27 mouse cellular contexts compared by ENCODE assay signal in genomic region chr15:98901530-98901929, GRCm38 (mm10). TPM values are rescaled to one million over a fixed set of nuclear protein-coding genes. Genes with fewer than 3 reads are reported as not detected.
DNase-seq lines count a peak whose midpoint lies in the region; ATAC-seq and TF ChIP-seq lines count a peak whose summit lies in the region.
"Had no signal": no experiment of that assay in that cellular context is flagged by ENCODE, and none has a peak within 500 bp of the region (broad histone marks: within the 10 kb centered on the region; RNA-seq: fewer than 3 reads in every experiment).

No protein-coding gene starts in this region.

- WGBS in heart, adult 2 months = 50% methylated on average over 1 of the region's 1 CpGs
- 54% methylated on average over 1 of the region's 1 CpGs for WGBS in heart, embryonic 10.5 days
- 57% methylated on average over 1 of the region's 1 CpGs for WGBS in liver, postnatal 0 days (ENCODE audit: insufficient replicate concordance)
- WGBS in stomach, postnatal 0 days = 62% methylated on average over 1 of the region's 1 CpGs

- TF ChIP-seq EP300 in heart, adult 2 months (IDR thresholded peaks at IDR 0.05; ENCODE audit: insufficient read depth, low read depth, low read length) = no peak
- no peak for TF ChIP-seq EP300 in liver, postnatal 0 days (IDR thresholded peaks at IDR 0.05; ENCODE audit: low read depth)
- no peak for TF ChIP-seq EP300 in stomach, postnatal 0 days (optimal IDR thresholded peaks at IDR 0.05)

- no peaks in the 10 kb centered on the region for H3K9me3 ChIP-seq in heart, embryonic 10.5 days
- H3K9me3 ChIP-seq in liver, postnatal 0 days (ENCODE audit: low read length) = no peaks in the 10 kb centered on the region
- H3K9me3 ChIP-seq in stomach, postnatal 0 days (ENCODE audit: control insufficient read depth, low read length) = no peaks in the 10 kb centered on the region
- H3K9me3 ChIP-seq: forebrain, embryonic 10.5 days; forebrain, embryonic 13.5 days; heart, embryonic 12.5 days; heart, embryonic 15.5 days; hindbrain, embryonic 10.5 days; hindbrain, embryonic 13.5 days had no signal

- H3K27me3 ChIP-seq in heart, adult 2 months (ENCODE audit: control insufficient read depth, insufficient read depth, low read length) = peaks cover 2% of the 10 kb centered on the region; the same call in 1 of the 2 replicates
- peaks cover 39% of the 10 kb centered on the region for H3K27me3 ChIP-seq in heart, embryonic 10.5 days (ENCODE audit: insufficient read depth, poor library complexity, severe bottlenecking)
- peaks cover 33% of the 10 kb centered on the region for H3K27me3 ChIP-seq in liver, postnatal 0 days (ENCODE audit: insufficient read depth, low read length)
- peaks cover 6% of the 10 kb centered on the region for H3K27me3 ChIP-seq in stomach, postnatal 0 days (ENCODE audit: control insufficient read depth, insufficient read depth, low read length)
- H3K27me3 ChIP-seq: Patski had no signal

- TF ChIP-seq CTCF in heart, adult 2 months (IDR thresholded peaks at IDR 0.05) = peak; percentile 38
- peak; percentile 44 for TF ChIP-seq CTCF in layer of hippocampus, adult 2 months (conservative IDR thresholded peaks at IDR 0.05)
- TF ChIP-seq CTCF in liver, postnatal 0 days (IDR thresholded peaks at IDR 0.05; ENCODE audit: low read depth) = peak; percentile 30
- peak; percentile 30 for TF ChIP-seq CTCF in stomach, postnatal 0 days (IDR thresholded peaks at IDR 0.05; ENCODE audit: low read depth)

- H3K4me3 ChIP-seq in heart, adult 2 months = no peak overlapping the region
- no peak overlapping the region for H3K4me3 ChIP-seq in heart, embryonic 10.5 days
- no peak overlapping the region for H3K4me3 ChIP-seq in layer of hippocampus, adult 2 months
- H3K4me3 ChIP-seq in liver, postnatal 0 days (ENCODE audit: low read depth, low read length) = no peak overlapping the region
- H3K4me3 ChIP-seq in stomach, postnatal 0 days (ENCODE audit: low read depth, low read length) = no peak overlapping the region
- H3K4me3 ChIP-seq: forebrain, embryonic 10.5 days; forebrain, embryonic 13.5 days; heart, embryonic 12.5 days; heart, embryonic 15.5 days; hindbrain, embryonic 10.5 days; hindbrain, embryonic 13.5 days had no signal

- no peaks in the 10 kb centered on the region for H3K36me3 ChIP-seq in heart, adult 2 months (ENCODE audit: control insufficient read depth, insufficient read depth, low read length)
- H3K36me3 ChIP-seq in heart, embryonic 10.5 days = peaks cover 34% of the 10 kb centered on the region
- 0 out of 2 replicates have a peak, but pooled peaks cover 14% of the 10 kb centered on the region for H3K36me3 ChIP-seq in liver, postnatal 0 days (replicated peaks; ENCODE audit: insufficient read depth, low read length)
- no peaks in the 10 kb centered on the region; the same call in 1 of the 2 replicates for H3K36me3 ChIP-seq in stomach, postnatal 0 days (ENCODE audit: control insufficient read depth, insufficient read depth, low read length)

- H3K4me1 ChIP-seq in heart, adult 2 months (ENCODE audit: control insufficient read depth, insufficient read depth, low read length) = peaks cover 1% of the 10 kb centered on the region
- H3K4me1 ChIP-seq in heart, embryonic 10.5 days = peaks cover 31% of the 10 kb centered on the region
- peaks cover 5% of the 10 kb centered on the region; the same call in 1 of the 2 replicates for H3K4me1 ChIP-seq in liver, postnatal 0 days (ENCODE audit: insufficient read depth)
- no peaks in the 10 kb centered on the region for H3K4me1 ChIP-seq in stomach, postnatal 0 days (replicated peaks; ENCODE audit: control insufficient read depth, insufficient read depth)

- H3K9ac ChIP-seq in heart, adult 2 months (ENCODE audit: low read depth, low read length) = no peak overlapping the region
- H3K9ac ChIP-seq in liver, postnatal 0 days (replicated peaks) = no peak overlapping the region
- no peak overlapping the region for H3K9ac ChIP-seq in stomach, postnatal 0 days (ENCODE audit: low read length)
- H3K9ac ChIP-seq: forebrain, embryonic 13.5 days; heart, embryonic 12.5 days; heart, embryonic 15.5 days; hindbrain, embryonic 13.5 days had no signal

- no peaks in the 10 kb centered on the region for H3K79me2 ChIP-seq in heart, adult 2 months (replicated peaks; ENCODE audit: control insufficient read depth, insufficient read depth, low read length)

- H3K4me2 ChIP-seq in liver, postnatal 0 days (ENCODE audit: low read depth, low read length) = no peak overlapping the region
- no peak overlapping the region for H3K4me2 ChIP-seq in stomach, postnatal 0 days (replicated peaks; ENCODE audit: low read depth)
- H3K4me2 ChIP-seq: forebrain, embryonic 13.5 days; heart, embryonic 12.5 days; heart, embryonic 15.5 days; hindbrain, embryonic 13.5 days had no signal

- ATAC-seq in liver, postnatal 0 days = no peak
- no peak for ATAC-seq in stomach, postnatal 0 days (ENCODE audit: low FRiP score, low TSS enrichment)
- ATAC-seq: forebrain, embryonic 13.5 days; forebrain, embryonic 16.5 days; intestine, postnatal 0 days; Patski had no signal

- no peak for TF ChIP-seq POLR2A in heart, adult 2 months (IDR thresholded peaks at IDR 0.05; ENCODE audit: insufficient read depth, low read depth, low read length)

- DNase-seq in heart, adult 2 months = no peak
- no peak for DNase-seq in heart, embryonic 10.5 days (ENCODE audit: low spot score)
- DNase-seq in layer of hippocampus, adult 2 months (ENCODE audit: low spot score in 2 of 2) = no peak
- DNase-seq in layer of hippocampus, postnatal 25 days (ENCODE audit: extremely low spot score in 1 of 2, low spot score in 1 of 2) = no peak
- DNase-seq in liver, postnatal 0 days = no peak
- DNase-seq in liver = no peak
- no peak for DNase-seq in stomach, postnatal 0 days (ENCODE audit: low spot score)
- no peak for DNase-seq in frontal cortex, postnatal 25 days (ENCODE audit: low spot score in 2 of 2)
- DNase-seq: adrenal gland, postnatal 14 days; B cell, adult 2 months; cerebellum, adult 11-12 months; cerebellum, adult 8-10 months; cerebellum, postnatal 10 days; cerebellum, postnatal 36 days; gastrocnemius, postnatal 36 days; heart, postnatal 10 days; heart, postnatal 36 days had no signal

- H3K27ac ChIP-seq in heart, adult 2 months = no peak overlapping the region
- H3K27ac ChIP-seq in heart, embryonic 10.5 days = no peak overlapping the region
- H3K27ac ChIP-seq in layer of hippocampus, adult 2 months = no peak overlapping the region
- no peak overlapping the region for H3K27ac ChIP-seq in liver, postnatal 0 days (ENCODE audit: low read depth)
- no peak overlapping the region for H3K27ac ChIP-seq in stomach, postnatal 0 days (replicated peaks)
- H3K27ac ChIP-seq: forebrain, embryonic 10.5 days; forebrain, embryonic 13.5 days; heart, embryonic 15.5 days; hindbrain, embryonic 10.5 days; hindbrain, embryonic 13.5 days had no signal

- intact Hi-C loops in heart, adult 2 months (cut with DNase I) = no loop called here

RNA-seq across cellular contexts. Expression of gene Dhh, which starts 3.2 kb away (rescaled TPM):
- total RNA-seq in heart, adult 2 months (2021) = 1 to 10 TPM in 1 of 2 experiments, under 1 TPM in 1; 0.73 to 1.5 TPM
- polyA plus RNA-seq in heart, adult 2 months (2012; rRNA removed) = 0.94 and 1.8 TPM in 2 replicates
- polyA plus RNA-seq in heart, embryonic 10.5 days (2016; fragmentation: Nextera tagmentation; extraction: Ambion mirVana) = 2.9 and 3.0 TPM in 2 replicates
- under 1 TPM; 0.10 to 0.12 TPM for total RNA-seq in layer of hippocampus, adult 2 months (2021)
- under 1 TPM; 0.17 to 0.19 TPM for total RNA-seq in layer of hippocampus, postnatal 25 days (2021)
- 0.07 TPM in 1 of 2 replicates, not detected in the other for polyA plus RNA-seq in liver, postnatal 0 days (2015; fragmentation: Nextera tagmentation; extraction: Ambion mirVana)
- polyA plus RNA-seq in stomach, postnatal 0 days (2015; fragmentation: Nextera tagmentation; extraction: Ambion mirVana) = 0.89 and 1.1 TPM in 2 replicates
- total RNA-seq: granulocyte monocyte progenitor cell, adult 5-6 weeks had no signal
- polyA plus RNA-seq: Patski had no signal

RNA-seq across cellular contexts. Expression of gene Rhebl1, which starts 7.2 kb away (rescaled TPM):
- 1 to 10 TPM; 1.6 to 2.3 TPM for total RNA-seq in heart, adult 2 months (2021)
- 3.7 and 4.4 TPM in 2 replicates for polyA plus RNA-seq in heart, adult 2 months (2012; rRNA removed)
- polyA plus RNA-seq in heart, embryonic 10.5 days (2016; fragmentation: Nextera tagmentation; extraction: Ambion mirVana) = 6.5 and 11.8 TPM in 2 replicates
- total RNA-seq in layer of hippocampus, adult 2 months (2021) = 1 to 10 TPM; 8.5 TPM
- total RNA-seq in layer of hippocampus, postnatal 25 days (2021) = 1 to 10 TPM; 4.7 to 7.7 TPM
- polyA plus RNA-seq in liver, postnatal 0 days (2015; fragmentation: Nextera tagmentation; extraction: Ambion mirVana) = 1.4 and 1.8 TPM in 2 replicates
- 3.9 and 4.1 TPM in 2 replicates for polyA plus RNA-seq in stomach, postnatal 0 days (2015; fragmentation: Nextera tagmentation; extraction: Ambion mirVana)

RNA-seq across cellular contexts. Expression of gene Lmbr1l, which starts 16.5 kb away (rescaled TPM):
- total RNA-seq in heart, adult 2 months (2021) = 10 to 100 TPM in 1 of 2 experiments, 1 to 10 TPM in 1; 7.1 to 11.1 TPM
- 23.2 and 25.0 TPM in 2 replicates for polyA plus RNA-seq in heart, adult 2 months (2012; rRNA removed)
- 14.9 and 20.2 TPM in 2 replicates for polyA plus RNA-seq in heart, embryonic 10.5 days (2016; fragmentation: Nextera tagmentation; extraction: Ambion mirVana)
- total RNA-seq in layer of hippocampus, adult 2 months (2021) = 10 to 100 TPM; 17.0 to 20.6 TPM
- 10 to 100 TPM; 11.5 to 17.9 TPM for total RNA-seq in layer of hippocampus, postnatal 25 days (2021)
- 4.9 and 5.1 TPM in 2 replicates for polyA plus RNA-seq in liver, postnatal 0 days (2015; fragmentation: Nextera tagmentation; extraction: Ambion mirVana)
- 7.7 and 9.4 TPM in 2 replicates for polyA plus RNA-seq in stomach, postnatal 0 days (2015; fragmentation: Nextera tagmentation; extraction: Ambion mirVana)

RNA-seq across cellular contexts. Expression of gene Kmt2d, which starts 30.5 kb away (rescaled TPM):
- 10 to 100 TPM; 51.3 to 56.5 TPM for total RNA-seq in heart, adult 2 months (2021)
- 17.1 and 17.7 TPM in 2 replicates for polyA plus RNA-seq in heart, adult 2 months (2012; rRNA removed)
- 10.1 and 12.0 TPM in 2 replicates for polyA plus RNA-seq in heart, embryonic 10.5 days (2016; fragmentation: Nextera tagmentation; extraction: Ambion mirVana)
- 100 to 1,000 TPM in 1 of 2 experiments, 10 to 100 TPM in 1; 89.3 to 106 TPM for total RNA-seq in layer of hippocampus, adult 2 months (2021)
- 100 to 1,000 TPM in 1 of 2 experiments, 10 to 100 TPM in 1; 65.4 to 102 TPM for total RNA-seq in layer of hippocampus, postnatal 25 days (2021)
- polyA plus RNA-seq in liver, postnatal 0 days (2015; fragmentation: Nextera tagmentation; extraction: Ambion mirVana) = 3.0 and 3.6 TPM in 2 replicates
- polyA plus RNA-seq in stomach, postnatal 0 days (2015; fragmentation: Nextera tagmentation; extraction: Ambion mirVana) = 5.1 TPM in 2 replicates

RNA-seq across cellular contexts. Expression of gene Tuba1b, which starts 32.8 kb away (rescaled TPM):
- 100 to 1,000 TPM; 129 to 144 TPM for total RNA-seq in heart, adult 2 months (2021)
- 534 and 728 TPM in 2 replicates for polyA plus RNA-seq in heart, adult 2 months (2012; rRNA removed)
- polyA plus RNA-seq in heart, embryonic 10.5 days (2016; fragmentation: Nextera tagmentation; extraction: Ambion mirVana) = 1,935 and 2,007 TPM in 2 replicates
- 100 to 1,000 TPM; 466 to 491 TPM for total RNA-seq in layer of hippocampus, adult 2 months (2021)
- total RNA-seq in layer of hippocampus, postnatal 25 days (2021) = 100 to 1,000 TPM; 478 to 525 TPM
- polyA plus RNA-seq in liver, postnatal 0 days (2015; fragmentation: Nextera tagmentation; extraction: Ambion mirVana) = 389 and 423 TPM in 2 replicates
- 470 and 552 TPM in 2 replicates for polyA plus RNA-seq in stomach, postnatal 0 days (2015; fragmentation: Nextera tagmentation; extraction: Ambion mirVana)
